Mouse (Mus musculus) telencephalon, adult 2 months (tissue): Measurements from ENCODE around the gene Prdx3.
A peak's percentile ranks its signal among the peaks of the same experiment; 100 is the strongest.

Experiments
- DNase-seq: peaks from one replicate; pipeline ENCODE4 v3.0.0-alpha.2; 2011; ENCODE audit warnings: low read depth, low spot score

Gene Prdx3

GRCm38 (mm10) chr19:60874064-60874694 is at the start of gene Prdx3:
Gene Prdx3 (minus strand): TSS chr19:60874556.
- peak; percentile 91 for DNase-seq

GRCm38 (mm10) chr19:60916869-60917570 is 42.7 kb upstream of the Prdx3 start:
- DNase-seq, result peak; percentile 66

GRCm38 (mm10) chr19:60915862-60916261 is 41.5 kb upstream of the Prdx3 start:
- no peak for DNase-seq

- no peak for DNase-seq
Measured at GRCm38 (mm10) chr19:60915236-60915635, 40.9 kb upstream of the Prdx3 start.

GRCm38 (mm10) chr19:60911653-60912052 is 37.3 kb upstream of the Prdx3 start:
- no peak for DNase-seq

GRCm38 (mm10) chr19:60910304-60910703 is 35.9 kb upstream of the Prdx3 start:
- DNase-seq, result no peak

GRCm38 (mm10) chr19:60905477-60905876 is 31.1 kb upstream of the Prdx3 start:
- no peak for DNase-seq

GRCm38 (mm10) chr19:60903971-60904370 is 29.6 kb upstream of the Prdx3 start:
- DNase-seq, result no peak

- DNase-seq, result no peak
Measured at GRCm38 (mm10) chr19:60903139-60903538, 28.8 kb upstream of the Prdx3 start.

GRCm38 (mm10) chr19:60895251-60895880 is 21.0 kb upstream of the Prdx3 start:
- DNase-seq, result no peak

GRCm38 (mm10) chr19:60891934-60892547 is 17.7 kb upstream of the Prdx3 start:
- no peak for DNase-seq

- no peak for DNase-seq
Measured at GRCm38 (mm10) chr19:60891123-60891470, 16.7 kb upstream of the Prdx3 start.

GRCm38 (mm10) chr19:60890391-60891122 is 16.2 kb upstream of the Prdx3 start:
- DNase-seq, result no peak

GRCm38 (mm10) chr19:60889714-60890315 is 15.5 kb upstream of the Prdx3 start, which contains the start of gene Grk5:
Gene Grk5 (plus strand): TSS chr19:60889749.
- peak; percentile 90 for DNase-seq

- no peak for DNase-seq
Measured at GRCm38 (mm10) chr19:60889101-60889713, 14.9 kb upstream of the Prdx3 start.

GRCm38 (mm10) chr19:60887637-60888036 is 13.3 kb upstream of the Prdx3 start:
- DNase-seq, result no peak

- DNase-seq, result no peak
Measured at GRCm38 (mm10) chr19:60883129-60883528, 8.8 kb upstream of the Prdx3 start.

GRCm38 (mm10) chr19:60873501-60873900 is 855 bp downstream of the Prdx3 start:
- DNase-seq, result no peak

GRCm38 (mm10) chr19:60872272-60872671 is 2.1 kb downstream of the Prdx3 start:
- no peak for DNase-seq

GRCm38 (mm10) chr19:60871366-60871765 is 3.0 kb downstream of the Prdx3 start:
- DNase-seq, result no peak

GRCm38 (mm10) chr19:60870489-60870888 is 3.9 kb downstream of the Prdx3 start:
- no peak for DNase-seq
